Mouse (Mus musculus): ENCODE data around the gene Slc39a3.

DNA sequence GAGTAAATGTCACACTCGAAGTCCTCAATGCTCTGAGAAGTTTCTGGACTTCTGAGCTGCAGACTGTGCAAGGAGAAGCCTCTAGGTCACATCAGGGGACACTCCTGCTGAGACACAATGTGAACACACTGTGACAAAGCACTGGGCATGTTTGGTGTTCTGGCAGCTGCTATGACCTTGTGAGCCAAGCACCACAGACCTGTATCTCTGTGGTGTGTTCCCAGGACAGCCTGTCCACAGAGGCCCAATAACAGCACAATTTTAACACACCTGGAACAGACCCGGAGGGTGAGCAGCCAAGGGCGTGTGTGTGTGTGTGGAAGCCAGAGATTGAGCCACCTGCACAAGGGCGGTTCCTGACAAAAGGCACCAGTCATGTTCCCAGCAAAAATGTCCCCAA is 42.6 kb downstream of the Slc39a3 start:
- TF ChIP-seq CTCF (IDR thresholded peaks at IDR 0.05; ENCODE audit: insufficient read depth, low read depth, low read length): no peak
- no peak for TF ChIP-seq POLR2A (IDR thresholded peaks at IDR 0.05; ENCODE audit: insufficient read depth, low read depth, low read length)

Measured in olfactory bulb, adult 2 months (tissue).